Mouse (Mus musculus) bone marrow macrophage, adult 2 months (primary cell): ENCODE results near the gene Asic2.

Experiments used
- CTCF ChIP-seq: IDR thresholded peaks from 2 replicates; pipeline ENCODE4 v1.5.1; 2012; ENCODE audit warnings: low read depth, mild to moderate bottlenecking, low read length, moderate library complexity
- POLR2A ChIP-seq: IDR thresholded peaks from 2 replicates; pipeline ENCODE4 v1.6.1; 2012; ENCODE audit warnings: mild to moderate bottlenecking, low read depth, low read length, borderline replicate concordance

DNA sequence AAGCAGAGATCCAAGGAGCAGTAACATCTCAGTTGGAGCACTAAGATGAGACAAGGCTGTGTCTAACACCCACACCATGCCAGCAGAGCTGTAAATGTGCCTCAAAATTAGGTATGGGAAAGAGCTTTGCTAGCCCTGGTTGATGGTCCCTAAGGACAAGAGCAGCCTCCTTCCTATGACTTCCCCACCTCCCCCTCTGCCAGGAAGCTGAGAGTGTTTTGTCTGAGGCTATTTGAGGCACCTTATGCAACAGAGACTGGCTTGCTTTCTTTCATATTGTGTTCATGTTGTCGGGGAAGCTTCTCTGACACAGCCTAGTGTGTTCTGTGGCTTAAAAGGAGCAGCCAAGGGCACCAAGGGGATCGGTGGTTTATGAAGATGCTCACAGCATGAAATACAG, 174.7 kb downstream of the Asic2 start:
- TF ChIP-seq POLR2A (no peak), CTCF (no peak)
